Mouse (Mus musculus): ENCODE measurements around the gene Gm49361. TPM values are rescaled to one million over a fixed set of nuclear protein-coding genes. Genes with fewer than 3 reads are reported as not detected.

Gene Gm49361
- polyA plus RNA-seq, 1 experiment from 2014 or later = not detected

DNA sequence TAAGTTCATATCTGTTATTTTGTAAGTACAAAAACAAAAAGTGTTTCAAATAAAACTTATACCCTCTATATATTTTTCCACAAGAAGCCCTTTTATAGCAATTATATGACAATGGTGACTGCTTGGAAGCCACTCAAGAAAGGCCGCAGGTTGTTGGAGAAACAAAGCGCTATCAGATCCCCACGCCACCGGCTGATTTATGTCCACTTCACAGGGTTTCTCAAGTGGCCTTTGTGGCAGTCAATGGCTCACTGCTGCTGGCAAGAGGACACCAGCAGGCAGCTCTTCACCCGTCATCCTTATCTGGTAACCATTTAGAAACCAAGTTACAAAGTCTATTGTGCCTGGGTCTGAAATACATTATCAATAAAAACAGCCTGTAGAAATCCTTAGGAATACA is 111.8 kb downstream of the Gm49361 start:
- H3K36me3 ChIP-seq (ENCODE audit: control insufficient read depth, insufficient read depth, low read length) = no peaks in the 10 kb centered on the region
- H3K9me3 ChIP-seq (ENCODE audit: control insufficient read depth, low read length) = no peaks in the 10 kb centered on the region
- no peak for ATAC-seq (ENCODE audit: low read depth)
- H3K4me2 ChIP-seq (ENCODE audit: low read depth, low read length) = no peak overlapping the region
- H3K27me3 ChIP-seq (ENCODE audit: control insufficient read depth, insufficient read depth, low read length) = no peaks in the 10 kb centered on the region
- H3K4me3 ChIP-seq (ENCODE audit: low read depth, low read length) = no peak overlapping the region
- no peak overlapping the region for H3K9ac ChIP-seq (replicated peaks; ENCODE audit: low read depth, low read length)
- H3K27ac ChIP-seq (ENCODE audit: low read depth, low read length) = no peak overlapping the region
- 0 out of 2 replicates have a peak, but pooled peaks cover 2% of the 10 kb centered on the region for H3K4me1 ChIP-seq (ENCODE audit: control insufficient read depth, insufficient read depth, low read length)
- 14% methylated on average over 5 of the region's 5 CpGs for WGBS

DNA sequence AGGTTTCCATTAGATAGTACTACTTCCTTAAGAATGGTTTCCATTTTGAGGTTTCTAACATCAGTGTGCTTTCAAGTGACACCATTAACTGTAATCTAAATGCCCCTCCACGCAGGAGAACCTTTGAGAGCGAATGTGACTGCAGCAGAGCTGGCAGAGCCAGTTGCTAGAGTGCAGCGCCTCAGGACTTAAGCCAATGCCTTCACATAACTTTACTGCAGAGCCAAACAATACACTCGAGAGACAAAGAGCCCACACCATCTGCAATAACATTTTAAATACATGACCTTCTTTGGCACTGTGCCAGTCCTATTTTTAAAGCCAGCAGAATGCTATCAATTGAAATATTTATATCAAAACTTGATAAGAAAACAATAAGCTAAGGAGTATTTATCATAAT is 116.3 kb downstream of the Gm49361 start:
- no peaks in the 10 kb centered on the region for H3K27me3 ChIP-seq (ENCODE audit: control insufficient read depth, insufficient read depth, low read length)
- no peak overlapping the region for H3K9ac ChIP-seq (replicated peaks; ENCODE audit: low read depth, low read length)
- H3K27ac ChIP-seq (ENCODE audit: low read depth, low read length) = no peak overlapping the region
- H3K4me2 ChIP-seq (ENCODE audit: low read depth, low read length) = no peak overlapping the region
- H3K4me3 ChIP-seq (ENCODE audit: low read depth, low read length) = no peak overlapping the region
- ATAC-seq (ENCODE audit: low read depth) = no peak
- 0 out of 2 replicates have a peak, but pooled peaks cover 2% of the 10 kb centered on the region for H3K4me1 ChIP-seq (ENCODE audit: control insufficient read depth, insufficient read depth, low read length)
- WGBS = 54% methylated on average over 4 of the region's 4 CpGs
- H3K9me3 ChIP-seq (ENCODE audit: control insufficient read depth, low read length) = no peaks in the 10 kb centered on the region
- peaks cover 4% of the 10 kb centered on the region; the same call in 1 of the 2 replicates for H3K36me3 ChIP-seq (ENCODE audit: control insufficient read depth, insufficient read depth, low read length)

DNA sequence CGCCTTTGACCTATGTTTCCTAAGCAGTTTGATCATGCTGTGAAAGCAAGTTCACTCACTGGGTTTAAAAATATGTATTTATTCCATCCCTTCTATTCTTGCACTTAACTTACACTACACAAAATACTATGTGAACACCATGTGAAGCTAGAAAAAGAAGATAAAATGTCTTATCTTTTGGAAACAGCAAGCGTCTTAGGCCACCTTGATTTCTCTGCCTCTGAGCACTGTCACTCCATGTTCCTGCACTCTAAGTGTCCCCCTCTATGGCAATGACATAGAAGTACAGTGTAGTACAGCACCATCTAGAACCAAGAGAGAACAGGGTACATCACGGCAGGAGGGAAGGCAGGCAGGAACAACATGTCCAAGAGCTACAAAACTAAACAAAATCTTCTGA is 123.0 kb downstream of the Gm49361 start:
- Histone ChIP-seq H3K4me1 (ENCODE audit: control insufficient read depth, insufficient read depth, low read length) (no peaks in the 10 kb centered on the region), H3K9ac (replicated peaks; ENCODE audit: low read depth, low read length) (no peak overlapping the region), H3K27ac (ENCODE audit: low read depth, low read length) (no peak overlapping the region), H3K4me2 (ENCODE audit: low read depth, low read length) (no peak overlapping the region), H3K27me3 (ENCODE audit: control insufficient read depth, insufficient read depth, low read length) (no peaks in the 10 kb centered on the region), H3K4me3 (ENCODE audit: low read depth, low read length) (no peak overlapping the region), H3K36me3 (ENCODE audit: control insufficient read depth, insufficient read depth, low read length) (no peaks in the 10 kb centered on the region), H3K9me3 (ENCODE audit: control insufficient read depth, low read length) (no peaks in the 10 kb centered on the region)
- WGBS = 84% methylated on average over 3 of the region's 3 CpGs
- ATAC-seq (ENCODE audit: low read depth) = no peak

DNA sequence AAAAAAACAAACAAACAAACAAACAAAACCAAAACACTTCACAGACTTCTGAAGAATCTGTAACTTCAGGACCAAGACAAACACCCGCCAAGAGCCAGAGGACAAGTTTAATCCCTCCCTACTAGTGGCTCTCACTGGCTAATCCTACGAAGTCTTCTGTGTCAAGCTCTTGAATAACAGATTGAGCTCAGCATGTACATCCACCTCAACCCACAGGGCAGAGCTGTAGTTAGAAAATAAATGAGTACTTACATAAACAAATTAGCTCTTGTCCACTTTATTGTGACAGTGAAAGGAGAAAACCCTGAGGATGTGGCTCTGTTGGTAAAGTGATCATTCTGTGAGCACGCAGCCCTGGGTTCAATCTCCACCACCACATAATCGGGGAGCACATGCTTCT is 124.2 kb downstream of the Gm49361 start:
- no peaks in the 10 kb centered on the region for H3K36me3 ChIP-seq (ENCODE audit: control insufficient read depth, insufficient read depth, low read length)
- 80% methylated on average over 4 of the region's 4 CpGs for WGBS
- H3K27me3 ChIP-seq (ENCODE audit: control insufficient read depth, insufficient read depth, low read length) = no peaks in the 10 kb centered on the region
- no peaks in the 10 kb centered on the region for H3K4me1 ChIP-seq (ENCODE audit: control insufficient read depth, insufficient read depth, low read length)
- H3K9ac ChIP-seq (replicated peaks; ENCODE audit: low read depth, low read length) = no peak overlapping the region
- H3K27ac ChIP-seq (ENCODE audit: low read depth, low read length) = no peak overlapping the region
- no peaks in the 10 kb centered on the region for H3K9me3 ChIP-seq (ENCODE audit: control insufficient read depth, low read length)
- ATAC-seq (ENCODE audit: low read depth) = no peak
- no peak overlapping the region for H3K4me2 ChIP-seq (ENCODE audit: low read depth, low read length)
- H3K4me3 ChIP-seq (ENCODE audit: low read depth, low read length) = no peak overlapping the region

DNA sequence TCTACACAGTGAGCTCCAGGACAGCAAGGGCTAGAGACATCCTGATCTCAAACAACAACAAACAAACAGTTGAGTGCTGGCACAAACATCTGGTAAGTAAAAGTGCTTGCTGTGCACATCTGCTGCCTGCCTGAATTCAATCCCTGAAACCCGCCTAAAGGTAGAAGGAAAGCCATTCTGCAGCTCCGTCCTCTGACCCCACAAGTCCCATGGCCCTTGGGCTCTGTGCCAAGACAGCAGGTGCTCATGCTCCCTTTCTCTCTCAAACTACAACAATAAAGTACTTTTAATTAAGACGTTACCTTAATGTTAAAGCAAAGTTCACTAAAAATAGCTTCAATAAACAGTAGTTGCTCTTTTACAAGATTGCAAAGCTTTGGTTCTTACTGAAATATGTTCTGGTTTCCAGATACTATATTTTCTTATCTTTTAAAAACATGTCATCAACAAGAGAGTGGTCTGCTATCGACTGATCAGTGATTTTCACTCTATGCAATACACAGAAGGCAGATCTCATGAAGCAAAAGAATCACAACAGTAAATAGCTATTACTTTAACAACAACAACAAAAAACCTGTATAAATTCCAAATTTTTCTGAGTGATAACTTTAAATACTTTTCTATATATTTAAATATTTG is 125.2 kb downstream of the Gm49361 start:
- WGBS = 49% methylated on average over 4 of the region's 4 CpGs
- Histone ChIP-seq H3K27me3 (ENCODE audit: control insufficient read depth, insufficient read depth, low read length) (no peaks in the 10 kb centered on the region), H3K9me3 (ENCODE audit: control insufficient read depth, low read length) (no peaks in the 10 kb centered on the region), H3K4me2 (ENCODE audit: low read depth, low read length) (no peak overlapping the region), H3K9ac (replicated peaks; ENCODE audit: low read depth, low read length) (no peak overlapping the region), H3K4me3 (ENCODE audit: low read depth, low read length) (no peak overlapping the region), H3K27ac (ENCODE audit: low read depth, low read length) (no peak overlapping the region), H3K4me1 (ENCODE audit: control insufficient read depth, insufficient read depth, low read length) (no peaks in the 10 kb centered on the region), H3K36me3 (ENCODE audit: control insufficient read depth, insufficient read depth, low read length) (no peaks in the 10 kb centered on the region)
- no peak for ATAC-seq (ENCODE audit: low read depth)

DNA sequence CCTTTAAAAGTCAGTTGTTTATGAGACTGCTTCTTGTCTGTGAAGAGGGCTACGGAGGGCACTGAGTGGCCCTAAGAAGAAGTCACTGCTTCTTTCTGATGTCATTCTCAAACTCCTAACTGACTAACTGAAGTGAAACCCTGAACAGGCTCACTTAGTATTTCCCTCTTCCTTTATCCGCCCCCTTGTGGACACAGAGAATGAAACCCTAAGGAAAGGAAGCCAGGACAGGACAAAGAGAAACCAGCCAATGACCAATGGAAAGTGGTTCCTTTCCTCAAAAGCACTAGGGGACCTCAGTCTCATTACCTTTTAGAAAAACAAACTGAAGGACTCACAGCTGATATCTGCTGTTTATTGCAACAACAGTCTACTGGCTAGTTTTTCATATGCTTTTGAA is 126.4 kb downstream of the Gm49361 start:
- no peak overlapping the region for H3K4me2 ChIP-seq (ENCODE audit: low read depth, low read length)
- H3K9ac ChIP-seq (replicated peaks; ENCODE audit: low read depth, low read length) = no peak overlapping the region
- no peaks in the 10 kb centered on the region for H3K36me3 ChIP-seq (ENCODE audit: control insufficient read depth, insufficient read depth, low read length)
- H3K4me3 ChIP-seq (ENCODE audit: low read depth, low read length) = no peak overlapping the region
- no peak overlapping the region for H3K27ac ChIP-seq (ENCODE audit: low read depth, low read length)
- H3K9me3 ChIP-seq (ENCODE audit: control insufficient read depth, low read length) = no peaks in the 10 kb centered on the region
- ATAC-seq (ENCODE audit: low read depth) = no peak
- WGBS = 52% methylated on average over 2 of the region's 2 CpGs
- H3K4me1 ChIP-seq (ENCODE audit: control insufficient read depth, insufficient read depth, low read length) = no peaks in the 10 kb centered on the region
- no peaks in the 10 kb centered on the region for H3K27me3 ChIP-seq (ENCODE audit: control insufficient read depth, insufficient read depth, low read length)

DNA sequence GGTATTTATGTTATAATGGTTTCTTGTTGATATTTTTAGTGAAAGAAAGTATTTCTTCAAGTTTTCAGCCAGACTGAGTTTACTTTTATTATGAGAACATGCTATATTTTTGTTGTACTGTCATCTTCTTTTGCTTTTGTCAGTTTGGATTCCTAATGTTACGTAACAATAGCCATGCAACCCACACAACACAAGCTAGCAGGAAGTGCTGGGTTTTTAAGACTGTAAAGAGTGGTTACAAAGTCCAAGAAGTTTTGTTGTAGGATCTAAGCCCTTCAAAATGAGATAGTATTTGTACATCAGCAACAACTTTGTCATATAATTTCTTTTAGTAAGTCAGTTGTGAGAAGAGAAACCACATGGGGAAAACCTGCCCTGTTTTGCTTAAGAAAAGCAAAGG is 128.2 kb downstream of the Gm49361 start:
- WGBS = 100% methylated on average over 1 of the region's 1 CpGs
- ATAC-seq (ENCODE audit: low read depth) = no peak
- no peaks in the 10 kb centered on the region for H3K36me3 ChIP-seq (ENCODE audit: control insufficient read depth, insufficient read depth, low read length)
- no peaks in the 10 kb centered on the region for H3K9me3 ChIP-seq (ENCODE audit: control insufficient read depth, low read length)
- H3K4me3 ChIP-seq (ENCODE audit: low read depth, low read length) = no peak overlapping the region
- no peak overlapping the region for H3K27ac ChIP-seq (ENCODE audit: low read depth, low read length)
- no peaks in the 10 kb centered on the region for H3K4me1 ChIP-seq (ENCODE audit: control insufficient read depth, insufficient read depth, low read length)
- H3K9ac ChIP-seq (replicated peaks; ENCODE audit: low read depth, low read length) = no peak overlapping the region
- H3K4me2 ChIP-seq (ENCODE audit: low read depth, low read length) = no peak overlapping the region
- H3K27me3 ChIP-seq (ENCODE audit: control insufficient read depth, insufficient read depth, low read length) = no peaks in the 10 kb centered on the region

DNA sequence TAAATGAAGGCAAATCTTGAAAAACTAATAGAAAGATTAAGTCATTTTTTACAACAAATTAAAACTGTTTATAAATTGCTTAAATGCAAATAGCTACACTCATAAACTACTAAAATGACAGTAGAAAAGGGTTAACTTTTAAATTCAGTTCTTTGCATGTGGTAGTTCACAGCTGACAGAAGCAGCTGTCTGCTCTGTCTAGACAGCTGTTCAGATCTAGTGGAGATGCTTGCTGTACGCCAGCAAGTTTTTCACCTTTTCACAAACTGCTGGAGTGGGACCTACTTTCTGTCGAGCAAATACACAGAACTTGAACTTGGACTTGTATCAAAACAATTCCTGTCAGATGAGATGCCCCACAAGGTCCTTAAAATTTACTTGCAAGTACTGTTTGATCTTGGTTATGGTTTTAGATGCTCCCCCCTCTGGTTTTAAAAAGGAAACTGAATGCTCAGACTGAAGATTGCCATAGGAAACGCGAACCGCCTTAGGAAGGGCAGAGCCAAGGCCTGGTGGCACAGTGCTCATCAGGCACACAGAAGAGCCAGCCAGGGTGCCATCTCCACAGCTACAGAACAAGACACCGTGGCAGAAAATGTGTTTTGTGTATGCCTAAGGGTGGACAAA is 129.5 kb downstream of the Gm49361 start:
- no peaks in the 10 kb centered on the region for H3K9me3 ChIP-seq (ENCODE audit: control insufficient read depth, low read length)
- no peaks in the 10 kb centered on the region for H3K36me3 ChIP-seq (ENCODE audit: control insufficient read depth, insufficient read depth, low read length)
- no peak overlapping the region for H3K4me2 ChIP-seq (ENCODE audit: low read depth, low read length)
- no peak overlapping the region for H3K4me3 ChIP-seq (ENCODE audit: low read depth, low read length)
- no peaks in the 10 kb centered on the region for H3K27me3 ChIP-seq (ENCODE audit: control insufficient read depth, insufficient read depth, low read length)
- H3K4me1 ChIP-seq (ENCODE audit: control insufficient read depth, insufficient read depth, low read length) = no peaks in the 10 kb centered on the region
- 78% methylated on average over 6 of the region's 6 CpGs for WGBS
- no peak overlapping the region for H3K27ac ChIP-seq (ENCODE audit: low read depth, low read length)
- no peak overlapping the region for H3K9ac ChIP-seq (replicated peaks; ENCODE audit: low read depth, low read length)
- ATAC-seq (ENCODE audit: low read depth) = no peak

DNA sequence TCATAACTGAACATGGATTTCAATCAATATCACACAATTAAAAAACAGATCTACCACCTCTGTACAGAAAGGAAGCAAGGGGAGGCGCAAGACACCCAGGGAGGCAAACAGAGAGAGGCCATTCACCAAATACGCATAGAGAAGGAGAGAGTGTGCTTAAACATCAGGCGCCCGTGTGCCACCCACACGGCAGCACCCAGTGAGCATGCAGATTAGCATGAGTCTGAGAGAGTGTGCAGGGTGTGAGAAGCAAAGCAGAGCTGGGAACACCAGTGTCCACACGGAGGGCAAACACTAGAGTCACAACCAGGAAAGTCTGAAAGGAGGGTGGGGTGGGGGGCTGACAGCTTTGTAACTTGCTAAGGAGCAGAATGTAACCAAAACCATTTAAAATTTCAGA is 130.1 kb downstream of the Gm49361 start:
- no peak overlapping the region for H3K4me3 ChIP-seq (ENCODE audit: low read depth, low read length)
- H3K9me3 ChIP-seq (ENCODE audit: control insufficient read depth, low read length) = no peaks in the 10 kb centered on the region
- no peak overlapping the region for H3K27ac ChIP-seq (ENCODE audit: low read depth, low read length)
- no peaks in the 10 kb centered on the region for H3K4me1 ChIP-seq (ENCODE audit: control insufficient read depth, insufficient read depth, low read length)
- no peaks in the 10 kb centered on the region for H3K36me3 ChIP-seq (ENCODE audit: control insufficient read depth, insufficient read depth, low read length)
- H3K9ac ChIP-seq (replicated peaks; ENCODE audit: low read depth, low read length) = no peak overlapping the region
- no peak for ATAC-seq (ENCODE audit: low read depth)
- no peaks in the 10 kb centered on the region for H3K27me3 ChIP-seq (ENCODE audit: control insufficient read depth, insufficient read depth, low read length)
- H3K4me2 ChIP-seq (ENCODE audit: low read depth, low read length) = no peak overlapping the region
- 75% methylated on average over 6 of the region's 6 CpGs for WGBS
